Mouse (Mus musculus) heart, adult 8-10 months (tissue): Measurements from ENCODE around the gene Ldlrad1. TPM values are rescaled to one million over a fixed set of nuclear protein-coding genes. Genes with fewer than 3 reads are reported as not detected.
A peak's percentile ranks its signal among the peaks of the same experiment; 100 is the strongest.

Experiments
- DNase-seq: peaks from one replicate; pipeline ENCODE4 v3.0.0; 2022; ENCODE audit warnings: low spot score
- total RNA-seq, 4 experiments: library from RNA; stranded (reverse); gene quantifications; 2 replicates each; pipeline ENCODE4 v1.2.4; 2022

Gene Ldlrad1
- not detected for total RNA-seq

GRCm38 (mm10) chr4:107208880-107209279 lies at the start of gene Ldlrad1:
Ldlrad1 (plus strand) TSS chr4:107209180.
- no peak for DNase-seq

- no peak for DNase-seq
Observed at GRCm38 (mm10) chr4:107160181-107160580, 48.8 kb upstream of the Ldlrad1 start.

- no peak for DNase-seq
Observed at GRCm38 (mm10) chr4:107163341-107163740, 45.6 kb upstream of the Ldlrad1 start.

- peak; percentile 83 for DNase-seq
Observed at GRCm38 (mm10) chr4:107163756-107164587, 45.0 kb upstream of the Ldlrad1 start.

GRCm38 (mm10) chr4:107166700-107167099 lies 42.3 kb upstream of the Ldlrad1 start:
- no peak for DNase-seq

- DNase-seq = no peak
Observed at GRCm38 (mm10) chr4:107167798-107168197, 41.2 kb upstream of the Ldlrad1 start.

DNA sequence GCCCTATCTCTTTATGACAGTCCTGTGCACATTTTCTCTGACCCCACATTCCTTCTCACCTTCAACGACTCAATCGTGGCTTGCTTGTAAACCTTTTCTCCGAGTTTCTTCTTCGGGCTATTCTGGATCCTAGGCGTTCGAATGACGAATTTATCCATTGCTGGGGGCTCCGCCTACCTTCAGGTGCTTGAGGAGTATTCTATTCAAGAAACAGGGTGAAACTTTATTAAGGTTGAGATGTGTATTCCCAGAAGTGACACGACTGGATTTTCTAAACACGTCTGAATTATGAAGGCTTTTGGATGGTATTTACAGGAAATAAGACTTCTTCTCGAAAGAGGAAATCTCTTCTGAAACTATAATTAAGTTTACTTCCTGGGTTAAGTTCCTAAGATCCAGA lies 31.5 kb upstream of the Ldlrad1 start:
- peak; percentile 9 for DNase-seq

- peak; percentile 98 for DNase-seq
Observed at GRCm38 (mm10) chr4:107178182-107178829, 30.7 kb upstream of the Ldlrad1 start, which contains the start of gene Tmem59. Tmem59 (plus strand) TSS chr4:107178399.

DNA sequence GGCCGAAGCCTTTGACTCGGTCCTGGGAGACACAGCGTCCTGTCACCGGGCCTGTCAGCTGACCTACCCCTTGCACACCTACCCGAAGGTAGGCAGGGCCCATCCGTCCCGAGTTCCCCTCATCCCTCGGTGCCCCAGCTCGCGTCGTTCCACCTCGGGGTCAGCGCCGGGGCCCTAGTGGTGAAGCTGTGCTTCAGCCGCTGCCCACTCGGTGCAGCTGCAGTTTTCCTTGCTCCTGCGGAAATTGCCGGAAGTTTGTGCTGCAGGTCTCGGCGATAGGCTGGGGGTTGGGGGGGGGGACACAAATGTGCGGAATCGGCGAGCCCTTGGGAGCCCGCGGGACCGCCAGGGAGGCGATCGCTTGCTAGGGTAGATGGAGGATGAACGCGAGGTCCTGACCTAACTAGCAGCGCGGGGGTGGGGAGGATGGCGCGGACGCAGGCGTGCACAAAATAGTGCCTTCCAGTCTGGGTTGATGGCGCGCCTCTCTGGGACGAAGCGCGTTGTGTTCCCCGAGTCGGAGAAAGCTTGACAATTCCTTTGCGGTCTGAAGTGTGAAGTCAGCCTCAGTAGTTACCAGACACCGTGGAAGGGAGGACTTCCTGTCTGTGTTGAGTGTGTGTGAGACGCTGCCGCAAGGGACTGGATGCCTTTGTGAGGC lies 30.0 kb upstream of the Ldlrad1 start, which contains the start of gene Tceanc2:
TSS of gene Tceanc2 (minus strand) at position 287 of the 661 bp plus-strand sequence.
- DNase-seq = peak; percentile 29

DNA sequence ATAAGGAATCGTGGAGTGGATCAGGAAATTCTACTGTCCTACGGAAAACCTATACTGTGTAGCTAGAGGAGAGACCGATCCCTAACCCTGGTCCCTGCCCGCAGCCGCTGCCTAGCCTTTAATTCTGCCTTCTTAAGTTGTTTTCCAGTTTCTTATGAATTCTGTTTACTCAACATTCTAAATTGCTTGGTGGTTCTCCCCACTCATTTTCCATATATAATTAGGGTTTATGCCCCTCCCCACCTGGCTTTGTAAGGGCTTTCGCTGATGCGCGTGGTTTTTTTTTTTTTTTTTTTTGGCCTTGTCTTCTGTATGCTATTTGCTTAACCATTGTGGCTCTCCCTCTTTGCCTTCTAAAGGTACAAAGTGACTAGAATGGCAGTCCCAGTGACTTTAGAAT lies 29.4 kb upstream of the Ldlrad1 start:
- no peak for DNase-seq

- DNase-seq = no peak
Observed at GRCm38 (mm10) chr4:107180746-107181145, 28.2 kb upstream of the Ldlrad1 start.

DNA sequence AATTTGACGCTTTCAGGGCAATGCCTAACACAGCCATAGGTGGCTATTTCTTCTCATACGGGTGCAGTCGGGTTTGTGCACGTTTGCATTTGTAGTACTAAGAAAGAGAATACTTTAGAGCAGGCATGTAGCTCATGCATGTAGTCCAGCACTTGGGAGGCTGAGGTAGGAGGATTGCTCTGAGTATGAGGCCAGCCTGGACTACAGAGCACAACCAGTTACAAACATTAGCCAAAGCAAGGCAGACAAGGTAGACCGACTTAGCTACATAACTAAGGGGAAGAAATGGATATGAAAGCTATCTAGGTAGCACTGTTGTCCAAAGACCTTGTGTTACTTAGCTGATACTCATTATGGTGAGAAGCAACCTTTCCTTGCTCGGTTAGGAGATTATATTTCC lies 27.1 kb upstream of the Ldlrad1 start:
- no peak for DNase-seq

DNA sequence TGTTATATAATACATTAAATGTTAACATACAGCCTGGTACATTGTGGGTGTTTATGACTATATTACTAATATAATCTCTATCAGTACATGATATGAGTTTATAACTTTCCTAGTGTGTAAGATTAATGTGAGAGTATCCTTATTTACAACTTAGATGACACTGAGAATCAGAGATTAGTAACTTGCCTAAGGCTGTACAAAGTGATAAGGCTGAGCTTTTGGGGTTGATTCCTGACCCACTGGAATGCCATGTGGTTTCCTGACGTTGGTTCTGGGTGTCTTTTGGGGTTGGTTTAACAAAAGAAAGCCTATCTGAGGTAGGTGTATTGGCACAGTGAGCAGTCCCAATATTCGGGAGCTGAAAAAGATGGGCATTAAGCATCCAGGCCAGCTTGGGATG lies 26.2 kb upstream of the Ldlrad1 start:
- no peak for DNase-seq

- no peak for DNase-seq
Observed at GRCm38 (mm10) chr4:107183203-107183602, 25.8 kb upstream of the Ldlrad1 start.

GRCm38 (mm10) chr4:107185703-107186102 lies 23.3 kb upstream of the Ldlrad1 start:
- no peak for DNase-seq

- DNase-seq = no peak
Observed at GRCm38 (mm10) chr4:107193841-107194240, 15.1 kb upstream of the Ldlrad1 start.

GRCm38 (mm10) chr4:107196454-107196853 lies 12.5 kb upstream of the Ldlrad1 start:
- DNase-seq = no peak

GRCm38 (mm10) chr4:107198072-107198471 lies 10.9 kb upstream of the Ldlrad1 start:
- DNase-seq = no peak

DNA sequence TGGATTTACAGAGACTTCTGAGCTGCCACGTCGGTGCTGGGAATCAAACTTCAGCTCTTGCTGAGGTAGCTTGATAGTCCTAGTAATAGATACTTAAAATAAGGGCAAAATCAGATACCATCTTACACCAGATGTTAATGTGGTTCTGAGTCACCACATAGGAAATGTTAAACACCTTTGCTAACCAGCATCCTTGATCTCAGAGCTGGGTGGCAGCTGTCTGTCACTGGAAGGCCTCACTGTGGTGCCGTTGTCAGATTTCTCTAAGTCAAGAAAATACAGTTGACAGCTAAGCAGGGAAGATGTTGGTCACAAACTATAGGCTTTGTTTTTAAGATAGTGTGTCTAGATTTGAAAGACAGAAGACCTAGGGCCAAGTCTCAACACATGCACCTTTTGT lies 7.2 kb upstream of the Ldlrad1 start:
- no peak for DNase-seq

DNA sequence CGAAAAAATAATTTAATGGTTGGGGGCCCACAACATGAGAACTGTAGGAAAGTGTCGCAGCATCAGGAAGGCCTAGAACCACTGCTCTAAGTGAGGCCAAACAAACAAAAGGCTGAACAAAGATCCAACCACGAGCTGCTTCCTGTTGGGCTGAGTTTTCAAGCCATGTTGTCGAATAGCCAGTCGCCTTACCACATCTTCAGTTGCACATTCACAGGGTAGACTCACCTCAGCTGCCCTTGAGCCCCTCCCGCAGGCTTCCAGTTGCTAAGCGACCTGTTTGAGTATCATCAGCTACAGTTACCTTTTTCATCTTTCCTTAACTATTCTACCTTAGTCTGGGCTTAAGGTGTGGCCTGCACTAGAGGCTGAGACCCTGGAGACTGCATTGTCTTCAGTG lies 6.0 kb upstream of the Ldlrad1 start:
- no peak for DNase-seq

GRCm38 (mm10) chr4:107207016-107207415 lies 2.0 kb upstream of the Ldlrad1 start:
- no peak for DNase-seq

DNA sequence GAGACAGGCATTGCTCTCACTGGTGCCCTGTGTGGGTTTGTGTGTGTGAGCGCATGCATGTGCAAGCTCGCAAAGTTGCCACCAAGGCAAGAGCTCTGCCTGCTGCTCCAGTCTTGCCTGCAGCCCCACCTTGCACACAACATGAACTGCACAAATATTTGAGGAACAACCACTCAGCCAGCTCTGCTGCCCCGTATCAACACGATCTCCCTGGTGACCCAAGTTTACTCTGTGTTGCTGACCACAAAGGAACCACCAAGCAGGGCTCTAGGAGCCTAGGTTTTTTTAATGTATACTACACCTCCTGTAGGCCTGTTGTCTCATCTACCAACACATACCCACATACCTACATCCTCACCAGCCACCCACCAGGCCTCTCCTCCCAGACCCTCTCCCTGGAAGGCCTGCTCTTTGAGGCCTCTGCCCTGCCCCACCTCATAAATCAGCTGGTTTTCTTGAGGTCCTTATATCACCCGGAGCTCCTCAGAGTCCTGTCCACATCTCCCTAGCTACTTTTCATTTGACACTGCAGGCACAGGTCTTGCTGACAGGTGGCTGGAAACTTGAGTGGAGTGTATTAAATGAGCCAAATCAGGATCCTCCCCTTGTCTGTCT lies 1.6 kb downstream of the Ldlrad1 start:
- DNase-seq = no peak
